Mouse (Mus musculus) liver, adult 2 months (tissue): ENCODE data around the gene Gna11. TPM values are rescaled to one million over a fixed set of nuclear protein-coding genes. Genes with fewer than 3 reads are reported as not detected.

Experiments used
- DNase-seq: peaks from one replicate; pipeline ENCODE4 v3.0.0-alpha.2; 2011; ENCODE audit warnings: low read depth, low spot score; ENCODE audit errors: extremely low read depth
- H3K27ac ChIP-seq: fragments of 200-500 bp; replicated peaks from 2 replicates; pipeline ENCODE4 v1.5.1; 2012; ENCODE audit warnings: low read depth, mild to moderate bottlenecking, control low read depth, inconsistent platforms, low read length; ENCODE audit not compliant: insufficient read depth
- H3K27me3 ChIP-seq: fragments of 200-500 bp; 2 replicates; pipeline ENCODE4 v1.6.1; 2012; ENCODE audit warnings: mild to moderate bottlenecking, moderate library complexity, low read length, inconsistent platforms; ENCODE audit not compliant: control insufficient read depth, insufficient read depth
- H3K36me3 ChIP-seq: fragments of 200-500 bp; 2 replicates; pipeline ENCODE4 v1.6.1; 2012; ENCODE audit warnings: low read length, inconsistent platforms; ENCODE audit not compliant: control insufficient read depth, insufficient read depth
- H3K4me1 ChIP-seq: fragments of 200-500 bp; 2 replicates; pipeline ENCODE4 v1.6.1; 2011; ENCODE audit warnings: low read length; ENCODE audit not compliant: control insufficient read depth, insufficient read depth
- H3K4me3 ChIP-seq: fragments of 200-500 bp; 2 replicates; pipeline ENCODE4 v1.5.1; 2011; ENCODE audit warnings: low read depth, mild to moderate bottlenecking, control low read depth, low read length, moderate library complexity; ENCODE audit not compliant: insufficient read depth
- H3K79me2 ChIP-seq: fragments of 200-500 bp; 2 replicates; pipeline ENCODE4 v1.6.1; 2012; ENCODE audit warnings: inconsistent platforms, mild to moderate bottlenecking, low read length, moderate library complexity; ENCODE audit not compliant: control insufficient read depth, insufficient read depth
- H3K9ac ChIP-seq: fragments of 200-500 bp; 2 replicates; pipeline ENCODE4 v1.6.1; 2012; ENCODE audit warnings: low read depth, mild to moderate bottlenecking, control low read depth, inconsistent platforms, low read length
- CTCF ChIP-seq: fragments of 200-500 bp; IDR thresholded peaks from 2 replicates; pipeline ENCODE4 v1.5.1; 2011; ENCODE audit warnings: low read depth, low read length, control low read depth
- POLR2A ChIP-seq: fragments of 200-500 bp; IDR thresholded peaks from 2 replicates; pipeline ENCODE4 v1.6.1; 2011; ENCODE audit warnings: low read length, control low read depth; ENCODE audit not compliant: insufficient read depth; ENCODE audit errors: extremely low read depth
- WGBS: fragments of 180-500 bp; shearing (Covaris S2); methylation state at CpG from one replicate; pipeline ENCODE4 v1.1.7; 2018; 5-methylcytosine and 5-hydroxymethylcytosine counted together
- polyA plus RNA-seq: library from polyadenylated mRNA; depleted of rRNA; stranded (reverse); fragments of >200 nt; gene quantifications from 2 replicates; pipeline ENCODE4 v1.2.3, GENCODE M21; 2012
- total RNA-seq: library from RNA; depleted of rRNA; stranded (reverse); fragments of >200 nt; gene quantifications from 2 replicates; pipeline ENCODE4 v1.2.3, GENCODE M21; 2014

Gna11 gene
- total and polyA plus RNA-seq, 2 experiments = 20.7 to 61.6 TPM

- WGBS = 74% methylated on average over 23 of the region's 23 CpGs
- H3K79me2 ChIP-seq = peaks cover 17% of the 10 kb centered on the region; the same call in 1 of the 2 replicates
- TF ChIP-seq POLR2A = 0 out of 2 replicates have a peak, but pooled peaks have one; percentile 10
- TF ChIP-seq CTCF = no peak
- DNase-seq = no peak
- no peaks in the 10 kb centered on the region for H3K36me3 ChIP-seq
- H3K4me1 ChIP-seq = peaks cover 9% of the 10 kb centered on the region
- no peak overlapping the region for H3K27ac ChIP-seq
- peak overlapping the region; percentile 31 for H3K4me3 ChIP-seq
- H3K27me3 ChIP-seq = no peaks in the 10 kb centered on the region
- H3K9ac ChIP-seq = peak overlapping the region; percentile 47
These were observed 45.6 kb downstream of the Gna11 start for GRCm38 (mm10) chr10:81499250-81499901.

GRCm38 (mm10) chr10:81498316-81499249, 46.4 kb downstream of the Gna11 start:
- TF ChIP-seq CTCF = no peak
- TF ChIP-seq POLR2A = no peak
- Histone ChIP-seq H3K4me1 (peaks cover 9% of the 10 kb centered on the region), H3K36me3 (no peaks in the 10 kb centered on the region), H3K79me2 (peaks cover 17% of the 10 kb centered on the region; the same call in 1 of the 2 replicates), H3K27ac (no peak overlapping the region), H3K4me3 (peak overlapping the region; percentile 31), H3K9ac (peak overlapping the region; percentile 47), H3K27me3 (no peaks in the 10 kb centered on the region)
- DNase-seq = no peak
- 88% methylated on average over 38 of the region's 38 CpGs for WGBS

GRCm38 (mm10) chr10:81497401-81498270, 47.4 kb downstream of the Gna11 start:
- Histone ChIP-seq H3K9ac (no peak overlapping the region), H3K27me3 (no peaks in the 10 kb centered on the region), H3K36me3 (no peaks in the 10 kb centered on the region), H3K79me2 (peaks cover 17% of the 10 kb centered on the region; the same call in 1 of the 2 replicates), H3K4me1 (peaks cover 9% of the 10 kb centered on the region), H3K4me3 (no peak overlapping the region; the same call in 1 of the 2 replicates), H3K27ac (no peak overlapping the region)
- WGBS = 83% methylated on average over 17 of the region's 17 CpGs
- no peak for TF ChIP-seq CTCF
- TF ChIP-seq POLR2A = no peak
- no peak for DNase-seq

- H3K27me3 ChIP-seq = no peaks in the 10 kb centered on the region
- no peak overlapping the region for H3K27ac ChIP-seq
- TF ChIP-seq POLR2A = no peak
- no peak for TF ChIP-seq CTCF
- H3K9ac ChIP-seq = no peak overlapping the region
- H3K79me2 ChIP-seq = peaks cover 17% of the 10 kb centered on the region; the same call in 1 of the 2 replicates
- H3K36me3 ChIP-seq = no peaks in the 10 kb centered on the region; the same call in 1 of the 2 replicates
- peaks cover 9% of the 10 kb centered on the region for H3K4me1 ChIP-seq
- DNase-seq = no peak
- WGBS = 30% methylated on average over 4 of the region's 4 CpGs
- no peak overlapping the region; the same call in 1 of the 2 replicates for H3K4me3 ChIP-seq
These were observed 48.0 kb downstream of the Gna11 start for GRCm38 (mm10) chr10:81496969-81497368.

GRCm38 (mm10) chr10:81496264-81496901, 48.6 kb downstream of the Gna11 start, which contains the start of gene Ncln:
Gene Ncln (minus strand): TSS chr10:81496392.
- peak within 1 kb of the TSS; percentile 89 for H3K9ac ChIP-seq
- TF ChIP-seq POLR2A (peak; percentile 58; the same call in 1 of the 2 replicates), CTCF (no peak)
- H3K4me3 ChIP-seq = peak within 1 kb of the TSS; percentile 81
- peak within 1 kb of the TSS; percentile 71 for H3K27ac ChIP-seq
- peaks cover 17% of the 10 kb centered on the region; the same call in 1 of the 2 replicates for H3K79me2 ChIP-seq
- WGBS = under 1% methylated on average over 45 of the region's 45 CpGs
- H3K27me3 ChIP-seq = no peaks in the 10 kb centered on the region
- peaks cover 9% of the 10 kb centered on the region for H3K4me1 ChIP-seq
- peak; percentile 97 for DNase-seq
- no peaks in the 10 kb centered on the region; the same call in 1 of the 2 replicates for H3K36me3 ChIP-seq
